Mouse (Mus musculus) heart, postnatal 10 days (tissue): ENCODE measurements around the gene Gm10217. TPM values are rescaled to one million over a fixed set of nuclear protein-coding genes. Genes with fewer than 3 reads are reported as not detected.

ENCODE experiments used
- DNase-seq, 2 experiments: peaks; one replicate each; pipeline ENCODE4 v3.0.0; 2021
- intact Hi-C: fragments of 180-260 bp; cut with DNase I; formaldehyde crosslinking; loops from one replicate; pipeline ENCODE4 v1.15.1; 2025
- total RNA-seq, 2 experiments: library from RNA; stranded (reverse); gene quantifications; 2 replicates each; pipeline ENCODE4 v1.2.3; 2021

Gm10217 gene
- total RNA-seq: not detected

DNA sequence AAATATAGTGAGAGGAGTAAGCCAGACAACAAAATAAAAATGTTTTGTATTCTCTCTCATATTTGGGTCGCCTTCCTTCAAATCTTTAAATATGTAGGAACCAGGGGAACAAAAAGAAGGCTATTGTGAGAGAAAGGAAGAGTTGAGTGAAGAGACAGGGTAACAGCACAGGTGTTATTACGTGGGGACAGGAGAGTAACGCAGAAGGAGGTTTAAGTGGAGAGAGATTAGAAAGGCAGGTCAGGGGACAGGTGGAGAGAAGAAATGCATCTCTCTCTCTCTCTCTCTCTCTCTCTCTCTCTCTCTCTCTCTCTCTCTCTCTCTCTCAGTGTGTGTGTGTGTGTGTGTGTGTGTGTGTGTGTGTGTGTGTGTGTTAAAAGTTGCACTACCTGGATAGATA, at the start of gene Gm10217:
TSS of gene Gm10217 (plus strand) at position 301 of the 400 bp plus-strand sequence.
- intact Hi-C loops: no loop called here
- DNase-seq: no peak

DNA sequence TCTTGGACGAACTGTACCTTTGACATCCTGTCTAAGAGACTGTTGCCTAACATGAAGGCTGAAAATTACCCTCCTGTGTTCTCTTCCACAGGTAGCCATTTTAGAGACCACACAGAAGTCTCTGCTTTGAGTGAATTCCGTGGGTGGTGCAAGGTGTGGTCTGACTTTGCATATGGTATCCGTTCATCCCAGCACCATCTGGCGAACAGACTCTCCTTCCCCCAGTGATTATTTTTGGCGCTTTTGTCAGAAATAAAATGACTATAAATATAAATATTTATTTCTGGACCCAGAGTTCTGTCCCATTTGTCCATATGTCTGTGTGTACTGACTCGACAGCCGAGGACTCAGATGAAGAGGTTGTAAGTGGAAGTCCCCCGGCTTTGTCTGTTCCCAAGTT, 39.3 kb upstream of the Gm10217 start:
- intact Hi-C loops: no loop called here
- DNase-seq: no peak

DNA sequence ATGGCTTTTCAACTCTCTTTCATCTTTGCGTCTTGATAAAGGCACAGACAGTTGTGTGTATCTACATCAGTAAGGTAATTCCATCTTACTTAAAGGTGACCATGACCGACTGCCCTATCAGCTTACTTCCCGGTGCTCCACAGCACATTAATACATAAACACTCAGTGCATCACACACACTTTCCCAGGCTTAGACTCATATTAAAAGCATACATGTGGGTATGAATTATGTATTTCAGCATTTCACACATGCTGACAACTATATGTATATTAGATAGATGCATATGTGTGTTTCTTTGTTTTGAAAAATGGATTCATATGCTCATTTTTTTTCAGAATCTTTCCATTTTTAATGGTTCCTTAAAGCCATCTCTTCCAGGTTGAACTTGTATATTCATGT, 23.8 kb upstream of the Gm10217 start:
- intact Hi-C loops: no loop called here
- no peak for DNase-seq

DNA sequence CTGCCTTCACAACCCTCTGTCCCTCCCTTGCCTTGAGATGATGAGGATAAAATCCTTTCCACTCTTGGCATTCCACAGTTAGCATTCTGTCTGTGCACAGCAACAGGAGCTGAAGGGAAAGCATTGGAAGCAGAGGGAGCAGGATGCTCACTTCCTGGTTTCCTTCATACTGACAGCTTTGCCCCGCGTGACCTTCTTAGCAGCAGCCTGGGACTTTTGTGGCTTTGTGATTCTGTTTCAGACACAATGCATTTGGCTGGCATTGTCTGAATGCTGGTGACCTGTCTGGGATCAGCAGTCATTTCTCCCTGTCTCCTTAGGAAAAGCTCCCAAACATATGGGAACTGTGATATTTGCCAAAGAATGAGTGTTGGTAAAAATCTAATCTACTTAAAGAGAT, 4.8 kb upstream of the Gm10217 start:
- intact Hi-C loops: no loop called here
- DNase-seq: no peak

- no peak for DNase-seq
- intact Hi-C loops: no loop called here
These were observed 3.4 kb upstream of the Gm10217 start for GRCm38 (mm10) chr8:9860539-9861203.

- intact Hi-C loops: no loop called here
These were observed 1.1 kb downstream of the Gm10217 start for GRCm38 (mm10) chr8:9865150-9865549.

DNA sequence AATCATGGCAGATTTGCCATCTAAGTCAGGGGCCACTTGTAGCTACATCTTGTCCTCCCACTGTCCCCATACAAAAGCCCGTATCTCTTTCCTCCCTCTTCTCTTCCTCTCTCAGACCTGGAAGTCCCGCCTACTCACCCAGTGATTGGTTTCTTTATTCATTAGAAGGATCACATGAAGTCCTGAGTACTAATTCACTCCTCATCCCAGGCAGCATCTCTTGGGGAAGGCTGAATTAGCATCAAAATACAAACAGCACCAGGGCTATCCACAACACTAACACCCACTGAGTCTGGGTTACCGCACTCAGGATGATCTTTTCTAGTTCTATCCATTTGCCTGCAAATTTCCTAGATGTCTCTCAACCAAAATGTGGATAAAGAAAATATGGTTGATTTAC, 4.0 kb downstream of the Gm10217 start:
- no peak for DNase-seq
- intact Hi-C loops: no loop called here

More at GRCm38 (mm10) chr8:9865150-9865549, 1.1 kb downstream of the Gm10217 start:
- DNase-seq: no peak

- intact Hi-C loops: no loop called here
- DNase-seq: no peak
These were observed 12.2 kb downstream of the Gm10217 start for GRCm38 (mm10) chr8:9876241-9876640.

DNA sequence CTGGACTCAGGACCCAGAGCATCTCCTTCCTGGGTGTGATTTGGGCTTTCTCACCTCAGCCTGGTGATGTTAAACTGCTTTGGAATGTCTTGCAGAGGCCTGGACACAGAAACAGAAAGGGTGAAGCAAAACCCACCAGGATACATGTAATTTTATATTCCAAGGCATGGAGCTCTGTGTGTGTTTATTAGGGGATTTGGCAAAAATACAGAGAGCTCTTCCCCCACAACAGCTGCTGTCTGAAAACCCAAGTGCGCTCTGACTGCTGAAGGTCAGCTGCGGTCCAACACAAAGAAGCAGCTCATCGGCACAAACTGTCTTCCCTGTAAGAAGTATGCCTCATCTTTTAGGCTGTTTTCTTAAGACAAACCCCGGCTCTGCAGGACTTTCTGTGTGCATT, 15.9 kb downstream of the Gm10217 start:
- intact Hi-C loops: no loop called here
- DNase-seq: no peak

- intact Hi-C loops: no loop called here
- no peak for DNase-seq
These were observed 22.7 kb downstream of the Gm10217 start for GRCm38 (mm10) chr8:9886714-9887113.

- DNase-seq: no peak
- intact Hi-C loops: no loop called here
These were observed 35.1 kb downstream of the Gm10217 start for GRCm38 (mm10) chr8:9899199-9899598.

DNA sequence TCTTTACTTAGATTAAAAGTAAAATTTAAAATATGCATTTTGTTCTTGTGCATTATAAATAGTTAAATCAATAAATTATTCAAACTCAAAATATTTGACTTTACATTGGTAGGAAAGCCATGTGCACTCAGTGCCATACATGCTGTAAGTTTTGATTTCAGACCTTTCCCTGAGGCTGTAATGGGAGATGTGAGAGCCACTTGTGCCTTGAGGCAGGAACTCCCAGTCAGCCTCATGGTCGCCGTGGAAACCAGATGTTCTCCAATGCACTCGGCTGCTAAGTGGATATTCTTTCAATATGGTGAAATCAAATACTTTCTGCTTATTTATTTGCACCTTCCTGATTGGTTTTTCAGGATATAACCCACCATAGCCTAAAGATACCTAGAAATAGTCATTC, 35.6 kb downstream of the Gm10217 start:
- DNase-seq: no peak
- intact Hi-C loops: no loop called here

Other genes with a start within 250 kb of the Gm10217 start
- not detected for gene Fam155a, start 93.1 kb upstream of the Gm10217 start, total RNA-seq
- 1 to 10 TPM; 5.9 to 6.5 TPM for gene Lig4, start 113.4 kb downstream of the Gm10217 start, total RNA-seq
- 10 to 100 TPM; 19.7 to 20.0 TPM for gene Abhd13, start 113.5 kb downstream of the Gm10217 start, total RNA-seq
- 1 to 10 TPM; 3.9 to 6.4 TPM for gene Tnfsf13b, start 142.2 kb downstream of the Gm10217 start, total RNA-seq